ENCODE assay signal across 8 mouse cellular contexts in the genomic region with DNA sequence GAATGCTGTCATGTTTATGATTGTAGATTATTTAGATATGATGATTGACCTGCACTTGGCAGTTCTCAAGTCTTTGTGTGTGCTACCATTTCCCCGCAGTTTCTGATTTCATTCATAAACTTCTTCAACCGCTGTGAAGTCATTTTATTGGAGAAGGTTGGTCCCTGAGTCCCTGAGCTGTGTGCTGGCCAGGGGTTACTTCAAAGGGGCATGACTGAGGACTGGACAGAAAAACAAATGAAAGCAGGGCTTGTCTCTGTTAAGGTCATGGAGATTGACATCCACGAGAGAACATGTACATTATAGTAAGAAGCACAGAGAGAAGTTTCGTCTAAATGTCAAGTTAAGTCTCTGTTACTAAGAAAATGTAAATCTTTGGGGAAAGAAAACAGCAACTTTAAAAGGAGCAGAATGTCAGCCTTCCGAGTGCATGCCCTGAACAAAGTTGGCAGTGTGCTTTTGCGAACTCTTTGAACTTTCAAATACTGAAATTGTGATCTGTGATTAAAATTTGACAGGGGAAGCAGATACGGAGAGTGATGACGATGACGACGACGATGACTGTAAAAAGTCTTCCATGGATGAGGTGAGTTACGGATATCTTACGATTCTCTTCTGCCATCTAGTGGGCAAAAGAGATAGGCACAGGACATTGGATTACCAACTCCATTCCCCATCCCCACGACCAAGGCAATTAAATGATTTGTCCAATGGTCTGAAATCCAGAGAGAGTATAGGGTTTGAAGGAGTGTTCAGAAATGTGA.
A peak's percentile ranks its signal among the peaks of the same experiment; 100 is the strongest.
DNase-seq lines count a peak whose midpoint lies in the region; ATAC-seq and TF ChIP-seq lines count a peak whose summit lies in the region.

No protein-coding gene starts in this region.

- peaks cover 7% of the 10 kb centered on the region for H3K27me3 ChIP-seq in E14TG2a.4 (ENCODE audit: insufficient read depth, low read length)
- 0 out of 2 replicates have a peak, but pooled peaks cover 6% of the 10 kb centered on the region for H3K27me3 ChIP-seq in heart, embryonic 13.5 days (replicated peaks)
- no peaks in the 10 kb centered on the region for H3K27me3 ChIP-seq in kidney, embryonic 14.5 days (ENCODE audit: control insufficient read depth, insufficient read depth, low read length)
- H3K27me3 ChIP-seq in limb, embryonic 12.5 days = no peaks in the 10 kb centered on the region

- ATAC-seq in heart, embryonic 13.5 days (ENCODE audit: extremely low read depth, insufficient number of reproducible peaks, low FRiP score, low TSS enrichment) = no peak
- ATAC-seq in kidney, embryonic 14.5 days (ENCODE audit: low FRiP score, low TSS enrichment) = peak; percentile 77; the same call in 1 of the 2 replicates
- peak; percentile 59; the same call in 1 of the 2 replicates for ATAC-seq in limb, embryonic 12.5 days (ENCODE audit: insufficient number of reproducible peaks, insufficient read depth, low FRiP score, low TSS enrichment, low read depth)

- peak; percentile 86 for TF ChIP-seq CTCF in E14TG2a.4 (conservative IDR thresholded peaks at IDR 0.05; ENCODE audit: low read length)

- H3K4me1 ChIP-seq in E14TG2a.4 (replicated peaks; ENCODE audit: low read depth, low read length) = no peaks in the 10 kb centered on the region
- 0 out of 2 replicates have a peak, but pooled peaks cover 4% of the 10 kb centered on the region for H3K4me1 ChIP-seq in heart, embryonic 13.5 days
- no peaks in the 10 kb centered on the region for H3K4me1 ChIP-seq in kidney, embryonic 14.5 days (ENCODE audit: control insufficient read depth, insufficient read depth, low read length)
- H3K4me1 ChIP-seq in limb, embryonic 12.5 days (replicated peaks) = peaks cover 6% of the 10 kb centered on the region; the same call in 1 of the 2 replicates

- 7% methylated on average over 14 of the region's 14 CpGs for WGBS in heart, embryonic 13.5 days
- WGBS in kidney, embryonic 14.5 days = 7% methylated on average over 14 of the region's 14 CpGs
- WGBS in limb, embryonic 12.5 days = 9% methylated on average over 14 of the region's 14 CpGs

- peak; percentile 67 for DNase-seq in ZHBTc4 (ENCODE audit: low read depth, low spot score)
- DNase-seq in embryo, embryonic 11.5 days (ENCODE audit: low read depth, low spot score) = peak; percentile 59
- DNase-seq in naive thymus-derived CD4-positive, alpha-beta T cell, adult 2 months (ENCODE audit: low read depth) = peak; percentile 18
- DNase-seq in spleen, postnatal 14 days (ENCODE audit: low spot score in 2 of 2) = no peak

- H3K9me3 ChIP-seq in E14TG2a.4 (ENCODE audit: low read length) = no peaks in the 10 kb centered on the region
- H3K9me3 ChIP-seq in heart, embryonic 13.5 days = no peaks in the 10 kb centered on the region
- no peaks in the 10 kb centered on the region for H3K9me3 ChIP-seq in kidney, embryonic 14.5 days (ENCODE audit: control insufficient read depth, low read length)
- H3K9me3 ChIP-seq in limb, embryonic 12.5 days = no peaks in the 10 kb centered on the region

- no peak overlapping the region for H3K27ac ChIP-seq in heart, embryonic 13.5 days (replicated peaks)
- H3K27ac ChIP-seq in kidney, embryonic 14.5 days (ENCODE audit: low read depth, low read length) = no peak overlapping the region
- no peak overlapping the region for H3K27ac ChIP-seq in limb, embryonic 12.5 days

- H3K4me3 ChIP-seq in E14TG2a.4 (replicated peaks; ENCODE audit: low read length) = no peak overlapping the region
- peak overlapping the region; percentile 33 for H3K4me3 ChIP-seq in heart, embryonic 13.5 days
- H3K4me3 ChIP-seq in kidney, embryonic 14.5 days (ENCODE audit: low read length) = no peak overlapping the region
- peak overlapping the region; percentile 26 for H3K4me3 ChIP-seq in limb, embryonic 12.5 days (replicated peaks)

- no peak overlapping the region for H3K9ac ChIP-seq in heart, embryonic 13.5 days
- no peak overlapping the region for H3K9ac ChIP-seq in kidney, embryonic 14.5 days (ENCODE audit: low read depth, low read length)
- H3K9ac ChIP-seq in limb, embryonic 12.5 days (replicated peaks) = no peak overlapping the region

- peak overlapping the region; percentile 66 for H3K4me2 ChIP-seq in heart, embryonic 13.5 days
- peak overlapping the region; percentile 22 for H3K4me2 ChIP-seq in kidney, embryonic 14.5 days (replicated peaks; ENCODE audit: low read depth, low read length)
- peak overlapping the region; percentile 56 for H3K4me2 ChIP-seq in limb, embryonic 12.5 days

- H3K36me3 ChIP-seq in E14TG2a.4 (ENCODE audit: insufficient read depth, low read length) = no peaks in the 10 kb centered on the region
- H3K36me3 ChIP-seq in heart, embryonic 13.5 days = no peaks in the 10 kb centered on the region
- no peaks in the 10 kb centered on the region for H3K36me3 ChIP-seq in kidney, embryonic 14.5 days (ENCODE audit: control insufficient read depth, insufficient read depth, low read length)
- no peaks in the 10 kb centered on the region for H3K36me3 ChIP-seq in limb, embryonic 12.5 days

Comparison
In these comparisons a context has a peak if more than half of its experiments do, and no peak if none do; other contexts are left out.
1. H3K4me3 ChIP-seq: peak in heart, embryonic 13.5 days (single experiment) and limb, embryonic 12.5 days (single experiment); none in E14TG2a.4 (single experiment) and kidney, embryonic 14.5 days (single experiment).
2. DNase-seq: peak in ZHBTc4 (single experiment), embryo, embryonic 11.5 days (single experiment) and naive thymus-derived CD4-positive, alpha-beta T cell, adult 2 months (single experiment); none in spleen, postnatal 14 days (0 of 2).
3. Peak in every context shown above with its lines, with median percentiles within 50 percentile points of each other: H3K4me2 ChIP-seq.